Mouse (Mus musculus) megakaryocyte-erythroid progenitor cell, adult 5 weeks (primary cell): ENCODE measurements around the gene Tmsb10. TPM values are rescaled to one million over a fixed set of nuclear protein-coding genes. Genes with fewer than 3 reads are reported as not detected.

Experiments
- polyA plus RNA-seq: library from polyadenylated mRNA; stranded (reverse); fragments of >175 nt; gene quantifications from 2 replicates; pipeline ENCODE4 v1.2.3, GENCODE M21; 2012

Gene Tmsb10
- 932 and 964 TPM in 2 replicates for polyA plus RNA-seq

GRCm38 (mm10) chr6:72958662-72959071, at the start of gene Tmsb10:
Gene Tmsb10 (minus strand): TSS chr6:72958748.

Other genes starting within 250 kb of the Tmsb10 start
- 0.89 and 1.6 TPM in 2 replicates for gene Tcf7l1, start 169.5 kb downstream of the Tmsb10 start, polyA plus RNA-seq
- gene Kcmf1, start 58.8 kb downstream of the Tmsb10 start, polyA plus RNA-seq, result 56.7 and 65.9 TPM in 2 replicates